Mouse (Mus musculus): ENCODE results near the gene Rab1b. TPM values are rescaled to one million over a fixed set of nuclear protein-coding genes. Genes with fewer than 3 reads are reported as not detected.
"Not testable (repeated sequence)": the region's sequence is repeated elsewhere in the genome, so short reads cannot be mapped to it uniquely, and the experiment has no call there.

Rab1b gene
- polyA plus RNA-seq, 1 experiment from 2014 or later: 240 TPM

DNA sequence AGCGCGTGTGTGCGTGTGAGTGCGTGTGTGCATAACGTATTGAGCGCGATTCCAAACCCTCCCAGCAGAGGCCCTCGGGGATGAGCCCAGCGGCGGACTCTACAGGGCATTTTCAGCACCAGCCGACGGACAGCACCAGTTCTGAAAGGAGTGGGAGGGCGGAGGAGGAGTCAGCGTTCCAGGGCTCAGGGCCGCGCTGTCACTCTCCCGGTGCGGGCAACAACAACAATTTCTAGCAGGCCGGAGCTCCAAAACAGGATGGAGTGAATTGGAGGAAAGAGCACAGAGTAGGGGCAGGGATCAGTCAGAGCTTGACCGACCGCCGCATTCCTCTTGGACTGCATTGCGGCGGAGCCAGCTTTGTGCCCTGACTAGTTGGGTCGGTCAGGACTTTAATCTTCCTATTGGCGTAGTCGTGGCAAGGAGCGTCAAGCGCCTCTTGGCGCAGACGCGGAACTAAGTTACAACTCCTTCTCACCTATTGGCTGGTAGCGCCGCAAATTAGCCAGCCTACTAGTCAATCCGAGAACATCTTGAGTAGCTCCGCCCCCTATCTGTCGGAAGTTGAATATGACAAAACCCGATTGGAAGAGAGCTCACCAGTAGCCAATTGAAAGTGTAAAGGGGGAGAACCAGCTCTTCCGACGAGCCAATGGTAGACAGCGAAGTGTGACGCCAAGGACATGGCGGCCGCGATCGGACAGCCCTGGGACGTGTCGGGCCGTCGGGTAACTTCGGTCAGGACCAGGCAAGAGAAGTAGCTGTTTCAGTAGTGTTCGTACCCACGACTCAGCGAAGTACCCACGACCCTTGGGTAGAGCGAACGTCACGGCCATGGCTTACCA lies 18.8 kb downstream of the Rab1b start, which contains the start of gene Yif1a:
Yif1a (plus strand) TSS at position 655 of the 845 bp plus-strand sequence.
- Histone ChIP-seq H3K9ac (replicated peaks; ENCODE audit: low read depth) (peak within 1 kb of the TSS; percentile 60), H3K27ac (ENCODE audit: low read length) (peak within 1 kb of the TSS; percentile 73), H3K36me3 (ENCODE audit: insufficient read depth, low read length) (peaks cover 16% of the 10 kb centered on the region; the same call in 1 of the 2 replicates), H3K4me3 (ENCODE audit: low read depth, low read length) (peak within 1 kb of the TSS; percentile 73), H3K9me3 (ENCODE audit: low read length) (no peaks in the 10 kb centered on the region), H3K27me3 (replicated peaks; ENCODE audit: insufficient read depth, low read length) (peaks cover 23% of the 10 kb centered on the region), H3K4me2 (replicated peaks; ENCODE audit: low read depth, low read length) (peak within 1 kb of the TSS; percentile 93), H3K4me1 (ENCODE audit: insufficient read depth, low read depth, low read length) (no peaks in the 10 kb centered on the region; the same call in 1 of the 2 replicates)
- ATAC-seq: peak; percentile 94
- WGBS: under 1% methylated on average over 58 of the region's 58 CpGs
- peak; percentile 100 for DNase-seq (ENCODE audit: low spot score)
- TF ChIP-seq CTCF (IDR thresholded peaks at IDR 0.05) (peak; percentile 85), EP300 (IDR thresholded peaks at IDR 0.05) (no peak)

DNA sequence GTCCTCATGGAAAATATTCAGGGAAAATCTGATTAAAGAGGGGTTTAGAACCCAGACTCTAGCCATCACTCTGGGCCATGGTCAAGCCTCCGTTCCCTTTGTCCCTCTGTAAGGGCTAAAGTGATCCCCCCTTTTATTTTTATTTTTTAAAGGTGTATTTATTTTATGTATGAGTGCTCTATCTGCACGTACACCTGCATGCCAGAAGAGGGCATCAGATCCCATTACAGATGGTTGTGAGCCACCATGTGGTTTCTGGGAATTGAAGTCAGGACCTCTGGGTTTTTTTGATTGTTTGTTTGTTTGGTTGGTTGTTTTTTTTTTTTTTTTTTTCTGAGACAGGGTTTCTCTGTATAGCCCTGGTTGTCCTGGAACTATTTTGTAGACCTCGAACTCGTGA lies 20.3 kb downstream of the Rab1b start:
- not testable (repeated sequence) for H3K9ac ChIP-seq (replicated peaks; ENCODE audit: low read depth); H3K27ac ChIP-seq (ENCODE audit: low read length); ATAC-seq; H3K4me3 ChIP-seq (ENCODE audit: low read depth, low read length); H3K9me3 ChIP-seq (ENCODE audit: low read length); H3K36me3 ChIP-seq (ENCODE audit: insufficient read depth, low read length); H3K4me2 ChIP-seq (replicated peaks; ENCODE audit: low read depth, low read length); DNase-seq (ENCODE audit: low spot score); H3K4me1 ChIP-seq (ENCODE audit: insufficient read depth, low read depth, low read length)
- TF ChIP-seq CTCF (IDR thresholded peaks at IDR 0.05): peak; percentile 25; the same call in 1 of the 2 replicates
- WGBS: 53% methylated on average over 4 of the region's 4 CpGs
- peaks cover 37% of the 10 kb centered on the region for H3K27me3 ChIP-seq (replicated peaks; ENCODE audit: insufficient read depth, low read length)

DNA sequence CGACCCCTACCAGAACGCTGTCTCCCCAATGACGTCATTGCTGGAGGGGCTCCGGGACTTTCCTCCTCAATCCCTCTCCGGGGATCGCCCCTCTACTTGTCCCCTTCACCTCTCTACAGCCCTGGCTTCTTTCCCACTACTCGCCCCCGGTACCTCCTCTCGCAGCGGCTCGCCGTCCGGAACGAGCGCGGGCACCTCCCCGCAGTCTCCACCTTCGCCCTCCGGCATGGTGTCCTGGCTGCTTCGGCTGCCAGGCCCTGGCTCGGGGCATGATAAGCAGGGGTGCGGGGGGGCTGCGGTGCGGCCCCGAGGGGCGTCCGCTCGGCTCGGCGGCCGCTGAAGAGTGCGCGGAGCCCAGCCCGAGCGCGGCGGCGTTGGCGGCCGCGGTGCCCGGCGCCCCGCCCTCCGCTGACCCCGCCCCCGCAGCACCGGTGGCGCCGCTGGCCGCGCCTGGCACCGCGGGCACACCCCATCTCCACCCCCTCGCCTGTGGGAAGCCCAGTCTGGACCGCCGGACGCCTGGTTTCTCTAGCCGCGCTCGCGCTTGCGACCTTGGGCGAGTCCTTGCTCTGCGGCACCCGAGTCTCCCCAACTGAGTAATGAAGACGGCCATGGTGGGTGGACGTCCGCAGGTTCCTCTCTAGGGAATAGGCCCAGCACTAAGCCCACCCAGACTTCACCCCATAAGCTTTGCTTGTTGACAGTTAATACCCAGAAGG lies 21.6 kb downstream of the Rab1b start, which contains the start of gene Tmem151a:
Tmem151a (minus strand) TSS at position 387 of the 719 bp plus-strand sequence.
- no peak within 1 kb of the TSS for H3K9ac ChIP-seq (replicated peaks; ENCODE audit: low read depth)
- DNase-seq (ENCODE audit: low spot score) (peak; percentile 54), ATAC-seq (no peak)

DNA sequence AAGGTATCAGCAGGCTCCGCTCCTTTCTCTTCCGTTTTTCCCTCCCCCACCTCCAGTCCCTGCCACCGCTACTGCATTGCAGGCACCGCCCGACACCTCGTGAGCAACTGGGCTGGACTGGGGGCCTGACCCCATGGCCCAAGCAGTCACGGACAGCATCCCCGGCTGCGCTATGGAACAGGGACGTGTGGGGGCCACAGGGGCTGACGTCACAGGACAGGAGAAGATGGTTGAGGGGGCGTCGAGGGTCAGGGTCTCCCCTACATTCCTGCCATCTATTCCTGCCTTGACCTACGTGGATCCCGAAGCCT lies 22.1 kb downstream of the Rab1b start:
- peak overlapping the region; percentile 79 for H3K4me2 ChIP-seq (replicated peaks; ENCODE audit: low read depth, low read length)
- TF ChIP-seq EP300 (IDR thresholded peaks at IDR 0.05) (no peak), CTCF (IDR thresholded peaks at IDR 0.05) (no peak)
- no peak overlapping the region for H3K9ac ChIP-seq (replicated peaks; ENCODE audit: low read depth)
- ATAC-seq: no peak
- no peaks in the 10 kb centered on the region for H3K9me3 ChIP-seq (ENCODE audit: low read length)
- no peak overlapping the region for H3K27ac ChIP-seq (ENCODE audit: low read length)
- WGBS: 4% methylated on average over 12 of the region's 15 CpGs
- no peaks in the 10 kb centered on the region; the same call in 1 of the 2 replicates for H3K4me1 ChIP-seq (ENCODE audit: insufficient read depth, low read depth, low read length)
- peaks cover 48% of the 10 kb centered on the region for H3K27me3 ChIP-seq (replicated peaks; ENCODE audit: insufficient read depth, low read length)
- DNase-seq (ENCODE audit: low spot score): no peak
- peak overlapping the region; percentile 48 for H3K4me3 ChIP-seq (ENCODE audit: low read depth, low read length)
- peaks cover 2% of the 10 kb centered on the region; the same call in 1 of the 2 replicates for H3K36me3 ChIP-seq (ENCODE audit: insufficient read depth, low read length)

More for the DNA sequence above, 21.6 kb downstream of the Rab1b start, which contains the start of gene Tmem151a:
- Histone ChIP-seq H3K27me3 (replicated peaks; ENCODE audit: insufficient read depth, low read length) (peaks cover 48% of the 10 kb centered on the region), H3K4me2 (replicated peaks; ENCODE audit: low read depth, low read length) (peak within 1 kb of the TSS; percentile 79), H3K27ac (ENCODE audit: low read length) (no peak within 1 kb of the TSS), H3K4me3 (ENCODE audit: low read depth, low read length) (peak within 1 kb of the TSS; percentile 48), H3K4me1 (ENCODE audit: insufficient read depth, low read depth, low read length) (no peaks in the 10 kb centered on the region; the same call in 1 of the 2 replicates), H3K36me3 (ENCODE audit: insufficient read depth, low read length) (peaks cover 4% of the 10 kb centered on the region; the same call in 1 of the 2 replicates), H3K9me3 (ENCODE audit: low read length) (no peaks in the 10 kb centered on the region)
- TF ChIP-seq CTCF (IDR thresholded peaks at IDR 0.05) (no peak), EP300 (IDR thresholded peaks at IDR 0.05) (no peak)
- 1% methylated on average over 60 of the region's 69 CpGs for WGBS

DNA sequence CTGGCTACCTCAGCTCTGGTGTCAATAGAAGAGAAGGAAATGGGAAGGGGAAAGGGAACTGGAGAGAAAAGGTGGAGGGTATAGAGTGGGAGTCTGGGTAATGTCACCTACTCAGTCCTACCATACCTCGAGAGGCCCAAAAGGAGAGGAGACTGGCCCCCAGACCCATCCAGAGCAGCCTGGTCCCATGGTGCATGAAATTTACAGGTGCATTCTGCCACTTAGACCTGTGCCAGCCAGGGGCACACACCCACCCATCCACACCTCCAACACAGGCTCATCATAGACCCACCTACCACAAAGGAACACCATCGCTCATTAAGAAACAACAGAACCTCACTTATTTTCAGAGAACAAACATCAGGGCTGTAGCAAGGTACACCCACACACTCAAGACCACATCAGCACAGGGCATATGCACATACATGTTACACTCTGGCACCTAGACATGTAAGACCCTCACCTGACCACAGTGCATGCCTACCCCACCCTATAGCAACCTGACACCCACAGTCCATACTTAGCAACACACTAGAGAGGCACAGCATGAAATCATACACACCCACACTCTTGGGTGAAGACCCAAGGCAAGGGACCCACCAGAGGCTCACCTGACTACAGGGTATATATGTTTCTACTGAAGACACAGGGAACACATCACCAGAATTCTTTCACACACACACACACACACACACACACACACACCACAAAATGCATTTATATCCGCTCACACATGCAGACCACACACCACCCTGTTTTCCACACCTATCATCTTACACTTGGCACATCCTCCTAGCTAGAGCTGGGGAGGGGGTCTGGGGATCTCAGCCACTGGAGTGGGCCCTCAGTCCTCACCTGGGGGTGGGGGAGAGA lies 22.7 kb downstream of the Rab1b start:
- no peak for ATAC-seq
- no peak for TF ChIP-seq CTCF (IDR thresholded peaks at IDR 0.05)
- TF ChIP-seq EP300 (IDR thresholded peaks at IDR 0.05): no peak
- Histone ChIP-seq H3K9me3 (ENCODE audit: low read length) (no peaks in the 10 kb centered on the region), H3K27me3 (replicated peaks; ENCODE audit: insufficient read depth, low read length) (peaks cover 48% of the 10 kb centered on the region), H3K4me1 (ENCODE audit: insufficient read depth, low read depth, low read length) (no peaks in the 10 kb centered on the region; the same call in 1 of the 2 replicates), H3K27ac (ENCODE audit: low read length) (no peak overlapping the region), H3K9ac (replicated peaks; ENCODE audit: low read depth) (no peak overlapping the region), H3K36me3 (ENCODE audit: insufficient read depth, low read length) (no peaks in the 10 kb centered on the region), H3K4me3 (ENCODE audit: low read depth, low read length) (peak overlapping the region; percentile 48; the same call in 1 of the 2 replicates), H3K4me2 (replicated peaks; ENCODE audit: low read depth, low read length) (no peak overlapping the region)
- no peak for DNase-seq (ENCODE audit: low spot score)
- WGBS: 53% methylated on average over 3 of the region's 3 CpGs

All from lung, postnatal 0 days (tissue).